Mouse (Mus musculus): Measurements from ENCODE around the gene Tuba3a. TPM values are rescaled to one million over a fixed set of nuclear protein-coding genes. Genes with fewer than 3 reads are reported as not detected.

The Tuba3a gene
- total RNA-seq, 4 experiments from 2014 or later: 0.20 to 0.31 TPM; not detected in 2

DNA sequence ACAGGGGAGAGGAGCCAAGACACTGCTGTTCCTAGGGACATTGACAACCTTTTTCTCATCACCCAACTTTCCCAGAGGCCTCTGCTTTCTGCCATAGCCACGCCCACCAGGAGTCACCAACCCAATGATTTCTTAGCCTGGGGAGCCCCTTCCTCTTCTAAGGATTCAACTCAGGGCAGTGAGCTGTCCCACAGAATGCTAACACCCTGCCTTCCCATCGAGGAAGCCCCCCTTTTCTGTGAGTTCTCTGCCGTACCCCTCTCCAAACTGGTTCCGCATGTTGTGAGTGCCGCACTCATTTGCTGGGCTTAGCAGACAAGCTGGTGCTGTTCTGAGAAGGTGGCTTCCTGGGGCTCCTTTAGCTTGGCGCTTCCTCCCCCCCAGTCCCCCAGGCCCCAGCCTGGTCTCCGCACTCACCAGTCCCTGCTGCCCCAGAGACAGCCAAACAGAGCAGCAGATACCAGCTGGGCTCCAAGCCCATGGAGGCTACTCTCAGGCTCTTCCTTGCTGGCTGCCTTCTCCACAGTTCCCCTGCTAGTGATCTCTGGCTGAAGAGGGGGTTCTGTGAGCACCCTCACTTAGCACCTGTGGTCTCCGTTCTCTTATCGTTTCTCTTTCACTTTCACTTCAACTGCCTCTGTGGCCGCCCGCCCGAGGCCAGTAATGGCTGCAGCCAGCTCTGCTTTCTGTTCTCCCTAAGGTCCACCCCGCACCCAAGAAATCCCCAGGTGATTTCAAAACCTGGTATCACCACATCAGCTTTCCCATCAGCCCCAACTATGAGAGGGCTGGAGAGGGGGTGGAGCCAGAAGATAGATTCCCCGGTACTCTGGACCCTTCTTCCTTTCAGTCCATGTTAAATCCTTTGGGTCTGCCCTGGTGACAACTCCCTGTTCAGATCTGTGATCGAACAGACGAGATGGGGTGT is 54.5 kb downstream of the Tuba3a start, which contains the start of gene Tapbpl:
Tapbpl (minus strand) TSS at position 744 of the 928 bp plus-strand sequence.
- DNase-seq (ENCODE audit: low spot score in 2 of 2): no peak

DNA sequence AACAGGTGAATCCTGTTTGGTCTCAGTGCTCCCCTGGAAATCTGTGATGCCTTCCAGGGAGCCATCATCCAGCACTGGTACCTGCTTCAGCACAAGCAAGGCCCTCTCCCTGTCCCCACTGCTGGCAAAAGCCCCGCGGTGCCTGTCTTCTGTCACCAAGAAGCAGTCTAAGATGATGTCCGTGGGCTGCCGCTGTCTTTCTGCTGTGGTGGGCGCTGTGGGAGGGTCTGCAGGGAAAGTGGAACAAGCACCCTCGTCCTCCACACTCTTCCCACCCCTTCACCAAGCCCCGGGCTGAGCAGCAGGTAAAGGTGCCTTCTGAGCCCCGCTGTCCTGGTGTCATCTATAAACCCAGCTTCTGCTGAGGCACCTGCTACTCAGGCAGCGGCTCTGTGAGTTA is 55.3 kb downstream of the Tuba3a start:
- no peak for DNase-seq (ENCODE audit: low spot score in 2 of 2)

Small RNA genes lying within 50 kb of the gene (microRNA-seq; reads per million reads assigned to microRNA genes)
- gene Mir8113: 0 reads per million in 2 experiments

Other genes with a start within 250 kb of the Tuba3a start
- gene Ing4, start 246.3 kb downstream of the Tuba3a start, total RNA-seq (2022): 10 to 100 TPM; 50.1 to 63.5 (median 55.4) TPM
- gene Acrbp, start 236.4 kb downstream of the Tuba3a start, total RNA-seq (2022): 10 to 100 TPM; 12.8 to 20.9 (median 15.6) TPM
- gene Lpar5, start 218.1 kb downstream of the Tuba3a start, total RNA-seq (2022): 1 to 10 TPM in 3 of 4 experiments, under 1 TPM in 1; 0.23 to 3.9 (median 1.9) TPM
- gene Chd4, start 190.1 kb downstream of the Tuba3a start, total RNA-seq (2022): 100 to 1,000 TPM; 159 to 187 (median 175) TPM
- gene Nop2, start 154.1 kb downstream of the Tuba3a start, total RNA-seq (2022): 10 to 100 TPM; 33.0 to 33.9 (median 33.5) TPM
- gene Iffo1, start 140.8 kb downstream of the Tuba3a start, total RNA-seq (2022): 10 to 100 TPM; 67.2 to 78.4 (median 74.4) TPM
- 1,000 to 10,000 TPM; 2,500 to 2,996 (median 2,728) TPM for gene Gapdh, start 119.6 kb downstream of the Tuba3a start, total RNA-seq (2022)
- 10 to 100 TPM; 21.7 to 33.4 (median 23.7) TPM for gene Ncapd2, start 94.3 kb downstream of the Tuba3a start, total RNA-seq (2022)
- gene Mrpl51, start 94.2 kb downstream of the Tuba3a start, total RNA-seq (2022): 10 to 100 TPM; 63.7 to 67.8 (median 64.6) TPM
- 100 to 1,000 TPM in 1 of 4 experiments, 10 to 100 TPM in 3; 80.8 to 101 (median 90.5) TPM for gene Vamp1, start 70.5 kb downstream of the Tuba3a start, total RNA-seq (2022)
- 1 to 10 TPM; 4.0 to 6.8 (median 5.0) TPM for gene Tapbpl, start 54.2 kb downstream of the Tuba3a start, total RNA-seq (2022)
- not detected for gene Cd27, start 49.0 kb downstream of the Tuba3a start, total RNA-seq (2022)
- gene Ltbr, start 27.8 kb upstream of the Tuba3a start, total RNA-seq (2022): 10 to 100 TPM in 2 of 4 experiments, 1 to 10 TPM in 2; 8.1 to 16.8 (median 11.5) TPM
- gene Scnn1a, start 34.6 kb upstream of the Tuba3a start, total RNA-seq (2022): 1 to 10 TPM; 4.3 to 5.6 (median 5.3) TPM
- gene Tnfrsf1a, start 63.3 kb upstream of the Tuba3a start, total RNA-seq (2022): 10 to 100 TPM; 11.0 to 36.7 (median 21.8) TPM
- under 1 TPM in 1 of 4 experiments, not detected in 3; 0.12 TPM for gene Plekhg6, start 94.8 kb upstream of the Tuba3a start, total RNA-seq (2022)
- 100 to 1,000 TPM in 2 of 4 experiments, 10 to 100 TPM in 2; 57.4 to 211 (median 129) TPM for gene Cd9, start 208.7 kb upstream of the Tuba3a start, total RNA-seq (2022)

All from layer of hippocampus, adult 8-10 months (tissue).